Mouse (Mus musculus) frontal cortex, adult 2 months (tissue): Measurements from ENCODE around the gene Gm13696. TPM values are rescaled to one million over a fixed set of nuclear protein-coding genes. Genes with fewer than 3 reads are reported as not detected.
A peak's percentile ranks its signal among the peaks of the same experiment; 100 is the strongest.
"Not testable (repeated sequence)": the region's sequence is repeated elsewhere in the genome, so short reads cannot be mapped to it uniquely, and the experiment has no call there.

Experiments
- DNase-seq, 2 experiments: peaks; one replicate each; pipeline ENCODE4 v3.0.0; 2022; ENCODE audit warnings: low spot score in 1 of 2; ENCODE audit errors: extremely low spot score in 1 of 2
- polyA plus RNA-seq: library from polyadenylated mRNA; depleted of rRNA; stranded (reverse); fragments of >200 nt; gene quantifications from 2 replicates; pipeline ENCODE4 v1.2.3, GENCODE M21; 2012; rRNA removed

The Gm13696 gene
- not detected in 2 replicates for polyA plus RNA-seq

GRCm38 (mm10) chr2:83972823-83973222 is at the start of gene Gm13696:
Gene Gm13696 (plus strand): TSS chr2:83973123.
- not testable (repeated sequence) for DNase-seq

GRCm38 (mm10) chr2:83929478-83930088 is 43.3 kb upstream of the Gm13696 start:
- no peak for DNase-seq

- DNase-seq, result peak; percentile 90 to 95
Observed at GRCm38 (mm10) chr2:83940931-83941361, 32.0 kb upstream of the Gm13696 start, which contains the start of gene Zswim2. Gene Zswim2 (minus strand): TSS chr2:83941228.

- DNase-seq, result no peak
Observed at GRCm38 (mm10) chr2:83941378-83941777, 31.5 kb upstream of the Gm13696 start.

GRCm38 (mm10) chr2:83941792-83942191 is 31.1 kb upstream of the Gm13696 start:
- DNase-seq, result no peak

DNA sequence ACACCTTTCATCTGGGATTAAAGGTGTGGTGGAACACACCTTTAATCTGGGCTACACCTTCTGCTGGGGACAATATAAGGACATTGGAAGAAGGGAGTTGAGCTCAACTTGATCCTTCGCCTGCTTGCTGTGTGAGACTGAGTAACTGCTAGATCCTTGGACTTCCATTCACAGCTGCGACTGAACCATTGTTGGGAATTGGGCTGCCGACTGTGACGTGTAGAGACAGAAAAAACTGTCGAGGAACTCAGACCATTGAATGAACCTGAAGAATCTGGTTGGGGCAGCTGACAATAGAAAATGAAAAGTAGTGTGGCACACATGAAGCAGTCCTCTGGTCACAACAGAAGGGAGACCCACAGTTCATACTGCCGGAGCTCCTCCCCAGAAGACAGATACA is 17.5 kb upstream of the Gm13696 start, which contains the start of gene Gm13698:
TSS of gene Gm13698 (plus strand) at position 301 of the 400 bp plus-strand sequence.
- not testable (repeated sequence) for DNase-seq

DNA sequence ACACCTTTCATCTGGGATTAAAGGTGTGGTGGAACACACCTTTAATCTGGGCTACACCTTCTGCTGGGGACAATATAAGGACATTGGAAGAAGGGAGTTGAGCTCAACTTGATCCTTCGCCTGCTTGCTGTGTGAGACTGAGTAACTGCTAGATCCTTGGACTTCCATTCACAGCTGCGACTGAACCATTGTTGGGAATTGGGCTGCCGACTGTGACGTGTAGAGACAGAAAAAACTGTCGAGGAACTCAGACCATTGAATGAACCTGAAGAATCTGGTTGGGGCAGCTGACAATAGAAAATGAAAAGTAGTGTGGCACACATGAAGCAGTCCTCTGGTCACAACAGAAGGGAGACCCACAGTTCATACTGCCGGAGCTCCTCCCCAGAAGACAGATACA is 11.7 kb upstream of the Gm13696 start, which contains the start of gene Gm13693:
TSS of gene Gm13693 (plus strand) at position 301 of the 400 bp plus-strand sequence.
- DNase-seq, result not testable (repeated sequence)

- not testable (repeated sequence) for DNase-seq
Observed at GRCm38 (mm10) chr2:83967013-83967412, 5.9 kb upstream of the Gm13696 start, which contains the start of gene Gm13695. Gene Gm13695 (plus strand): TSS chr2:83967313.

DNA sequence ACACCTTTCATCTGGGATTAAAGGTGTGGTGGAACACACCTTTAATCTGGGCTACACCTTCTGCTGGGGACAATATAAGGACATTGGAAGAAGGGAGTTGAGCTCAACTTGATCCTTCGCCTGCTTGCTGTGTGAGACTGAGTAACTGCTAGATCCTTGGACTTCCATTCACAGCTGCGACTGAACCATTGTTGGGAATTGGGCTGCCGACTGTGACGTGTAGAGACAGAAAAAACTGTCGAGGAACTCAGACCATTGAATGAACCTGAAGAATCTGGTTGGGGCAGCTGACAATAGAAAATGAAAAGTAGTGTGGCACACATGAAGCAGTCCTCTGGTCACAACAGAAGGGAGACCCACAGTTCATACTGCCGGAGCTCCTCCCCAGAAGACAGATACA is 5.7 kb downstream of the Gm13696 start, which contains the start of gene Gm13694:
TSS of gene Gm13694 (plus strand) at position 301 of the 400 bp plus-strand sequence.
- DNase-seq, result not testable (repeated sequence)

GRCm38 (mm10) chr2:83984443-83984842 is 11.5 kb downstream of the Gm13696 start, which contains the start of gene Gm13697:
Gene Gm13697 (plus strand): TSS chr2:83984743.
- not testable (repeated sequence) for DNase-seq

DNA sequence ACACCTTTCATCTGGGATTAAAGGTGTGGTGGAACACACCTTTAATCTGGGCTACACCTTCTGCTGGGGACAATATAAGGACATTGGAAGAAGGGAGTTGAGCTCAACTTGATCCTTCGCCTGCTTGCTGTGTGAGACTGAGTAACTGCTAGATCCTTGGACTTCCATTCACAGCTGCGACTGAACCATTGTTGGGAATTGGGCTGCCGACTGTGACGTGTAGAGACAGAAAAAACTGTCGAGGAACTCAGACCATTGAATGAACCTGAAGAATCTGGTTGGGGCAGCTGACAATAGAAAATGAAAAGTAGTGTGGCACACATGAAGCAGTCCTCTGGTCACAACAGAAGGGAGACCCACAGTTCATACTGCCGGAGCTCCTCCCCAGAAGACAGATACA is 17.3 kb downstream of the Gm13696 start, which contains the start of gene Gm13691:
TSS of gene Gm13691 (plus strand) at position 301 of the 400 bp plus-strand sequence.
- DNase-seq, result not testable (repeated sequence)

DNA sequence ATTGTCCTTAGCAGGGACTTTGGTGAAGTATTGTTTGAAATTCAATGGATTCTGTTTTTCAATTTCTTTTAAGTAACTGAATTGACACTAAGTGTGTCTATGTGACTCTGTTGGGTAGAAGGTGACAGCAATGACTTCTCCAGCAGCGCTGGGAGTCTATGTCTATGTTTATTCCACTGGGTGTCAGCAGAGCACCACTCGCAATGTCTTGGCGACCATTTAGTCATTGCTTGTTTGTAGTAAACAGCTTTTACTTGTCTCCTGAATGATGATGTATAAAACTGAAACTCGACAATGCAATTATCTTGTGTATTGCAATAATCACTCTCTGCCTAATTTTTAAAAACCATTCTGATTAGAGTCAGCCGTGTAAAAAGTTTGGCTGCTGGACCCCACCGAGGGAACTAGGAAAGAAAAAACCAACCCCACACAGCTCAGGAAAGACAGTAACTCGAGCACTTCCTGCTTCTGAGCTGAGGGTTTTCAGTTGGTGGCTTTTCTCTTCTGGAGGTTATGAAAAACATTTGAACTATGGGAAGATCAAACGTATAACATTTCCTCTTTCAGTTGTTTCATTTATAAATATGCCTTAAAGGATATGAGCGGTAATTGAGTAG is 20.8 kb downstream of the Gm13696 start:
- DNase-seq, result not testable (repeated sequence)

GRCm38 (mm10) chr2:83994526-83994925 is 21.6 kb downstream of the Gm13696 start:
- not testable (repeated sequence) for DNase-seq

DNA sequence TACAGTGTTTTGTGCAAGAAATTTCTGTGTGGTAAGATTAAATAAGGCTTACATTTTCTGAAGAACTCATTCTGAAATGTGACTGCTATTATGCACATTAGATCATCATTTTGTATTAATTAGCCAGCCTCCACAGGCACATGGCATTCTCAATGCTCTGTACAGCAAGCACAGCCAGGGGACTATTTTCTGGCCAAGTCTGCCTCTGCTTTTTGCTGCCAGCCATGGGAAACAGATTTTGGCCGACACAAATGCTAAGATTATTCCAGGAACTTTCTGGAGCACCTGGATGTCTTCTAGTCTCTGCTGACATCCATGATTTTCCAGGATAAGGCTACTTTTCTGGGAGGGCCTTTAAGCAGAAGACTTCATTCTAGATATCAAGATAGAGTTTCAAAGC is 36.0 kb downstream of the Gm13696 start:
- no peak for DNase-seq

- no peak for DNase-seq
Observed at GRCm38 (mm10) chr2:84009818-84010217, 36.9 kb downstream of the Gm13696 start.

GRCm38 (mm10) chr2:84014572-84014971 is 41.6 kb downstream of the Gm13696 start:
- no peak for DNase-seq

- not testable (repeated sequence) for DNase-seq
Observed at GRCm38 (mm10) chr2:84016291-84016690, 43.4 kb downstream of the Gm13696 start.

DNA sequence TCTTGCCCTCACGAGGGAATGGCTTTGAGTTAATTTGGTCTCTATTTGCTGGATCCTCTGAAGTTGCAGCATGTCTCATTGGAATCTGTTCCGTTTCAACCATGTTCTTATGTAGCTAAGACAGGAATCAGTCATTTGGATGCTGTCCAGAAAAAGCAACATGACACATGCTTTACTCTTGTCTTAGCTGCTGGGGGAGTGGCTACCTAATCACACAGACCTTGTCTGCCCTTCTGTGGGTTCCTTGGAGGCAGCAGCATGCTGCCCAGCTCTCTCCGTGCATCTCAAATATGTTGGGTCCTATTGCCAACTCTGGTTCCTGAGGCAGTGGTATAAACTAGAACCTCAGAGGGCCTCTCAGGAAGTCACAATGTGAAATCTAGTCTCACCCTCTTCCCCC is 45.4 kb downstream of the Gm13696 start:
- no peak for DNase-seq

GRCm38 (mm10) chr2:84019519-84020305 is 46.8 kb downstream of the Gm13696 start:
- DNase-seq, result no peak

- DNase-seq, result peak in 1 of 2 experiments; percentile 27
Observed at GRCm38 (mm10) chr2:84021930-84022329, 49.0 kb downstream of the Gm13696 start.

GRCm38 (mm10) chr2:84022905-84023304 is 50.0 kb downstream of the Gm13696 start:
- peak; percentile 52 to 71 for DNase-seq
